Mouse (Mus musculus): Measurements from ENCODE around the gene Nxpe2.

The Nxpe2 gene

GRCm38 (mm10) chr9:48294754-48295153 lies 58.5 kb downstream of the Nxpe2 start:
- no peak for DNase-seq

- DNase-seq = no peak
Measured at GRCm38 (mm10) chr9:48290281-48290680, 63.0 kb downstream of the Nxpe2 start.

- DNase-seq = no peak
Measured at GRCm38 (mm10) chr9:48284221-48284620, 69.0 kb downstream of the Nxpe2 start.

- DNase-seq = no peak
Measured at GRCm38 (mm10) chr9:48276831-48277230, 76.4 kb downstream of the Nxpe2 start.

All from kidney, adult 9 months (tissue).